Mouse (Mus musculus) adrenal gland (tissue): ENCODE measurements around the gene Hils1.
"Not testable (repeated sequence)": the region's sequence is repeated elsewhere in the genome, so short reads cannot be mapped to it uniquely, and the experiment has no call there.

Experiments
- intact Hi-C: fragments of 180-260 bp; cut with DNase I; formaldehyde crosslinking; loops from one replicate; pipeline ENCODE4 v1.15.1; 2025

Gene Hils1

DNA sequence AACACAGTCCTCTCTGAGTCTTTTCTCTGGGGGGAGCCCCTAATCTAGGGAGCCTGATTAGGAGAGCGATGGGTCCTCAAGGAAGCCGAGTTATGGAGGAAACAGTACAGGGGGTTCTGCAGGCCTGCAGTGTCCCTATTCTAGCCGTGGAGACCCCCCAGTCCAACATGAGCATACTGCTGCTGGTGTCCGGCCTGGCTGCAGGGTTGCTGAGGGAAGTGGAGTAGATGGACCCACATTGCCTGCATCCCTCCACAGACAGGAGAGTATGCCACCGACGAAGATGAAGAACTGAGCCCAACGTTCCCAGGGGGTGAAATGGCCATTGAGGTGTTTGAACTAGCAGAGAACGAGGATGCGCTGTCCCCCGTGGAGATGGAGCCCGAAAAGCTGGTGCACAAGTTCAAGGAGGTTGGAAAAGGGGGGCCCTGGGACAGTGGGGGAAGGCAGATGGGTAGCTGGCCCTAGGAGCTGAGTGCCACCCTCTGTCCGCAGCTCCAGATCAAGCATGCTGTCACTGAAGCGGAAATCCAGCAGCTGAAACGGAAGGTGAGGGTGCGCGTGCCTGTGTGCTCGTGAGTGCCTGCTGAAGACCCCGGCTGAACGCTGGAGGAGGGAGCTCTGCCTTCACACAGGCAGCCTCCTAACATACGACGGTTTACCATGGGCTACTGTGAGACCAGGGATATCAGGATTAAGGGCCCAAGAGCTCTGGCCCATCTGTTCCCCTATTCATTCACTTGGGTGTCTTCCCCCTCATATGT, 34.4 kb downstream of the Hils1 start:
- intact Hi-C loops, result loop anchor here (2.0 kb wide), 1 partner anchor 23 kb away; no protein-coding TSS in a partner anchor

DNA sequence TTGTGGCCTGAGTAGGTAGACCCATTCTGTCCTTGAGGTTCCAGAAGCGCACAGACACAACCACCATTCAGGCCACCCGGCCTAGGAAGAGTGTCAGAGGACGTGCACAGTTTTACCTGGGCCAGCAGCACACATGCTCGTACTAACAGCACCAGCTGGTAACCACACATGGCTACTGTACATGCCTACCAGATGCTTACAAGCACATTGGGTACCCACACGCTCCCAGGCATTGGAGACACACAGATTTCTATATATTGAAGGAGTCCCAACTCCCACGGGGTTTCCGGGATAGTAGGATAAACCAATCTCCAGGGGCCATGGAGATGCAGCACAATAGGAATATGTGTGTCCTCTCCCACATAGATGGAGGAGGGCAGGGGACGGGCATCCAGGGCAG, 35.3 kb downstream of the Hils1 start:
- intact Hi-C loops, result no loop called here

DNA sequence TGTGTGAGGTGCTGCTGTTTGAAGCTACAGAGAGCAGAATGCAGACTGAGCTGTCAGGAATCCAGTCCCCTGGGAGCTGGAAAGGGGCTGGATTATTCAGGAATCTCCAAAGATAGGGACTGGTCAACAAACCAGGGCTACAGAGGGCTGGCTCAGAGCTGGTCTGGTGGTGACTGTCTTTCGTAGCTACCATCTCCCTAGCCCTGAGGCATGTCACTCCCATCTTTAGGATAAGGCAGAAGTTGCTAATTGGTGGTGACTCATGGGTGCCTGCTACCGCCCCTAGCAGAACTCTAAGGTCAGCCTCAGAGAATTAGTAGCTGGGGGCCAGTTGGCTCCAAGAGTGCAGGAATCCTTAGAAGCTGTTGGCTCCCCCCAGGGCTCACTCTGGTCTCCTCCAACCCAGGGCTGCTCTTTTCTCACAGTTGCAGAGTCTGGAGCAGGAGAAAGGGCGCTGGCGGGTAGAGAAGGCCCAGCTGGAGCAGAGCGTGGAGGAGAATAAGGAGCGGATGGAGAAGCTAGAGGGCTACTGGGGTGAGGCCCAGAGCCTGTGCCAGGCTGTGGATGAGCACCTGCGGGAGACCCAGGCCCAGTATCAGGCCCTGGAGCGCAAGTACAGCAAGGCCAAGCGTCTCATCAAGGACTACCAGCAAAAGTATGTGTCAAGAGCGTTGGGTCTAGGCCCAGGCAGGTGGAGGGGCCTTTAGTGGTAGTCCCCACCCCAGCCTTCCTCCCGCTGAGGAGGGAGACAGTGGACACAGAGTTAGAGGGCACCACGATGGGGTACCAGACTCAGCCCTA, 36.9 kb downstream of the Hils1 start:
- intact Hi-C loops, result no loop called here

DNA sequence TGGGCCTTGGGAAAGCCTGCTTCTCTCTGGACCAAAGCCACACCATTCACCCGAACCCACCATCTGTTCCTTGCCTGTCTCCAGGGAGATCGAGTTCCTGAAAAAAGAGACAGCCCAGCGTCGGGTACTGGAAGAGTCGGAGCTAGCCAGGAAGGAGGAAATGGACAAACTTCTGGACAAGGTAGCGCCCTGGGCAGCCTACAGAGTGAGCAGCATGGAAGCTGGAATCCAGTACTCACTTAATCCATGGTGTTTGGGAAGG, 37.5 kb downstream of the Hils1 start:
- intact Hi-C loops, result no loop called here

DNA sequence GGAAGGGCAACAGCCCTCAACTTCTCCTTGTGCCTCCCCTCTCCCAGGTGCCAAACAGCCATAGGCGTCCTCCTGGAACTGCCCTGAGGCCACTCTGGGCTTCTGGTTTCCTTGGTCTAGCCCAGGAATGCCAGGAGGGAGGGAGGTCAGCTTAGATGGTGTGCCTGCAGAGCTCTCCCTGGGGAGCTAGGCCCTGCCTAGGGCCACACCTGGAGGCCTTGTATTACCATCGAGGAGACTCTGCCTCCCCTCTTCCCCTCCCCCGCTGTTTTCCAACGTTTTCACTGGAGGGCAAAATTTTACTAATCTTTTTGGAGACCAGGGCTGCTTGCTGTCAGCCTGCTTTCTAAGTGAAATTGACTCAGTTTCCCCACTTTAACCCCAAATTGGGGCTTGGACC, 38.6 kb downstream of the Hils1 start:
- intact Hi-C loops, result no loop called here

DNA sequence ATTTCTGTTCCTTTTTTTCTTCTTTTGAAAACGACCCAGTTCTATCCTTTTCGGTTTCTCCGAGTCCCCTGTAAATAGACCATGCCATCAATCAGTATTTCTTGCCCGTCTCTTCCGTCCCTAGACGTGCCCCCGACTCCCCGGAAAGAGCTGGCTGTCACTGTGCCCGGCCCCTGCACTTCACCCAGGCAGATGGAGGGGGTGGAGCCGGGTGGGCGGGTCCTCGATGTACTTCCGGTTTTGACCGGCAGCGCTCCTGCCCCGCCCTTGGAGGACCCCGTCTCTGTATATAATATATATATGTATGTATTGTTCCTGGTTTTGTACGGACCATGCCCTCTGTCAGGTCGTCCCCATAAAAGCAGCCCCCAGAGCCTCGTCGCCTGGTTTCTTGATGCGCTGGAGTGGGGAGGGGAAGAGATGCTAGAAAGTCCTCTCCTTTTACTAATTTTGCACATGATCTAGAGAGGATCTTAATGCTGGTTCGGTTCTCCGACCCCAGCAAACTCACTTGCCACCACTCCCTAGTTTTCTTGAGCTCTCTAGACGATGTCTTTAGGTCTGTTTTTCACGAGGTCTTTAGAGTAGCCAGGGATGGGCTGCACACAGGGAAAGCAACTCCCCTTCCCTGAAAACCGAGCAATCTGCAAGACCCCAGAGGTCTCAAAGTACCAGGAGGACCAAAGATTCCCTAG, 39.3 kb downstream of the Hils1 start:
- intact Hi-C loops, result no loop called here

DNA sequence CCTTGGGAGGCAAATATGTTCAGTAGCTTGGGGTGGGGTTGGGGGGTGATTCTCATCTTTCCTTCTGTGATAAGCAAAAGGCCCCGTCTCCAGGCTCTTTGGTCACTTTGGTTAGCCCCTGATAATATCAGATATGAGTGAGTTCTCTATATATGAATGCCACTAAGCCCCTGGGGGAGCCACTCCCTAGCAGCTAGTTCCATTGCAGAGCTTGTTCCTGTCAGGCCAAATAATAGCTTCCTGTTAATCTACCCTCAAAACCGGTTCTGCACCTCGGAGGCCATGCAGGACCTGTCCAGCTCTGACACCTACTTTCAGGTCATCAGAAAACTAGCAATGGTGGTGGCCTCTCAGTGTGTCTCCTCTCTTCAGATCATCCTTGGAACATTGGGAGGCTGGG, 40.0 kb downstream of the Hils1 start:
- intact Hi-C loops, result no loop called here

DNA sequence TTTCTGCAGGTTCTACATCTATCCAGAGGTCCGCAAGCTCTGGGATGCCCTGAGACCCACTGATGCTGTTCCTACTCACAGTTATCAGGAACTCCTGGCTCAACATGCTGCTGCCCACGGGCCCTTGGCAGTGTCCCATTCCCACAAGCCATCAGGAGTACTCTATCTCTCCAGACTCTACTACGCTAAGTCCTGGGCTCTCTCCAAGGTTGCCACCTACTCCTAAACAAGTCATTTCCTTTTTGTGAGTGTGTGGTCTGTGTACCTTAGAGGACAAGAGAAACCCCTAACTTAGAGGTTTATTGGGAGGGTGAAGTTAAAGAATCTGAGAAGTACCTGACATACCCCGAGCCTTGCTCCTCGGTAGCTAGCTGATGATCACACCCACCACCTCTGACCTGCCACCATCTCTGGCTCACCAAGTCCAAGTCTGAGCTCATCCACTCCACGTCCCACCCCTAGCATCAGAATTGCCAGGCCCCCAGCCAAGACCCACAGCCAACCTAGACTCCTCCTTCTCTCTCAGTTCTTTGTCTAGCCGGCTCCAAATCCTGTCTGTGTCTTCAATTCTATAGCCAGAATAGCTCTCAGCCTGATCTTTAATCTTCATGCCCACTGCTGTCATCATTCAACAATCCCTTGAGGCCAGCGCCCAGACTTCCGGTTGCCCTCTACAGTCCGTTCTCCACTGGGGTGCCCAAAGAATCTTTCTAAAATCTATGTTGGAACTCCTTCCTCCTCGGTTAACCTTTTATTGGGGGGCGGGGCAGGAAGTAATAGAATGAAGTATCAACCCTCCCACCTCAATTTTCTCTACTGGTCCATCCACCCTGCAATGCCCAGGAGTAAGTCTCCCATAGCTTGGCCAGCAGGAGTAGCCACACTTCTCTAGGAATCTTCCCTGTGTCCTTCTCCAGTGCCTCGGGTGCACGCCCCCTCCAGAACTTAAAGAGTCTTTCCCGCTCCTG, 41.6 kb downstream of the Hils1 start:
- intact Hi-C loops, result no loop called here

DNA sequence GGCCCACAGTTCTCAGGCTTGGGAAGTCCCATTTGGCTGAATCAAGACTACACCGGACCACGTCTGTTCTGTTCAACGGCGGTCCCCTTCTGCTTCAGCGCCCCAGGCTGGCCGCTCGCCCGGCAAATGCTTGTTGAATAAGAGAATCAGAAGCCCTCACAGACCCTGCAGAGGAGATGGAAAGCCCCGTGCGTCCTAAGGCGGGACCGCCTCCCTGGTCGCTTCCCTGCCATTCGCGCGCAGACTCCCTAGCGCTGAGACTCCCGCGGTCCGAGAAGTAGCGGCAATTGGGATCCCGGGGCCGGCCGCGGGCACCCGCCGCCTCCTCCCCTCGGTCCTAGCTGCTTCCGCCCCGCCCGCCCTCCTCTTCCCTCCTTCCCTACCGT, 42.2 kb downstream of the Hils1 start, which contains the start of gene Samd14:
Samd14 (plus strand) TSS at position 251 of the 386 bp plus-strand sequence.
- intact Hi-C loops, result no loop called here

DNA sequence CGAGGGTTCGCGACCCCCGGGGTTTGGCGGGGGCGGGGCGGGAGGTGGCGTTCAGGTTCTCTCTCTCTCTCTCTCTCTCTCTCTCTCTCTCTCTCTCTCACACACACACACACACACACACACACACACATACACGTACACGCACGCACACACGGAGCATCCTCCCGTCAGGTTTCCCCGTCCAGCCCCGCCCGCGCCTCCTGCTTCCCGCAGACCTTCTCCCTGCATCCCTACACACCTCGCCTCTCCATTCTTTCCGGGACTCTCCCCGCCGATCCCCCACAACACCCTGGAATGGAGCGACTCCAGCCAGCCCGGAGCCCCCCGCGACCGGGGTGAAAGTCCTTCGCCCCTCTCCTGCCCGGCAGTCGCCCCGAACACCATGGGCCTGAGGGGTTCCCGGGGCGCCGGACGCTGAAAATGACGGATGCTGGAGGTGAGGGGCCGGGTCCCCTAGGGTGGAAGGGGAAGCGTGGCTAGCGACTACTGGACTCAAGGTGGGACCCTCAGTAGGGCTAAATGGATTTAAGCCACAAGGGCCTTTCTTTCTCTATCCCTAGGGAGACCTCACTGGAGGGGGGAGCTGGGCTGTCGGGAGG, 42.8 kb downstream of the Hils1 start:
- intact Hi-C loops, result no loop called here

DNA sequence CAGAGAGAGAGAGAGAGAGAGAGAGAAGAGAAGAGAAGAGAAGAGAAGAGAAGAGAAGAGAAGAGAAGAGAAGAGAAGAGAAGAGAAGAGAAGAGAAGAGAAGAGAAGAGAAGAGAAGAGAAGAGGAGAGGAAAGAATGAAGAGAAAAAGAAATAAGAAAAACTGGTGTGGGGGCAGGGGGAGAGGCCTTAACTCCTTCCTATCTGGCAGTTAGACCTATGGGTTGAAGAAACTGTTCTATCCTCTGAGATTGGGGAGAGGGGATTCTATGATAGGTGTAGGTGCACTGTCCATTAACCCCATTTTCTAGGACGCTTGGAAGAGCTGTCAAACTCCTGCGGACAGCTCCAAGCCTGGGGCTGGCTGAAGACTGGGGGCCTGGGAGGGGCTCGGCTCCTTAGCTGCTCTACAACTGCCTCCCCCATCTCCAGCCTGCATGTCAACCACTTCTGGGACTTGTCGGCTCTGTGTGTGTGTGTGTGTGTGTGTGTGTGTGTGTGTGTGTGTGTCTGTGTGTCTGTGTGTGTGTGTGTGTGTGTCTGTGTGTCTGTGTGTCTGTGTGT, 43.5 kb downstream of the Hils1 start:
- intact Hi-C loops, result not testable (repeated sequence)

DNA sequence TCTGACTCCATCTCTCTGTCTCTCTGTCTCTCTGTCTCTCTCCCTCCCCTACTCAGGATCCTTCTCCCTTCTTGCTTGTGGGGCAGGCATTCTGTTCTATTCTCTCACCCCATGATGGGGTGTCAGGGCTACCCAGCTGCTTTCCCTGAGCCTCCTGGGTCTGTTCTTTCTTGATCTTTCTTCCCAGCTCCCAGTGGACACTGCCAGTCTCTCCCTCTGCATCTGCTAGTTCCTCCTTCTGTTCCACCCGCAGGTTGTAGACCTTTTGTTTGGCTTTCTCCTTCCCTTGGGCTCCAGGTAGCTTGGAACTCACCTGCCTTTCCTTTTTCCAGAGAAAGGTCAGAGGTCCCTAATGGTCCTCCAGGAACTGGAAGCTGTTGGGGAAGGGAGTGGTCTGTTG, 44.0 kb downstream of the Hils1 start:
- intact Hi-C loops, result no loop called here

DNA sequence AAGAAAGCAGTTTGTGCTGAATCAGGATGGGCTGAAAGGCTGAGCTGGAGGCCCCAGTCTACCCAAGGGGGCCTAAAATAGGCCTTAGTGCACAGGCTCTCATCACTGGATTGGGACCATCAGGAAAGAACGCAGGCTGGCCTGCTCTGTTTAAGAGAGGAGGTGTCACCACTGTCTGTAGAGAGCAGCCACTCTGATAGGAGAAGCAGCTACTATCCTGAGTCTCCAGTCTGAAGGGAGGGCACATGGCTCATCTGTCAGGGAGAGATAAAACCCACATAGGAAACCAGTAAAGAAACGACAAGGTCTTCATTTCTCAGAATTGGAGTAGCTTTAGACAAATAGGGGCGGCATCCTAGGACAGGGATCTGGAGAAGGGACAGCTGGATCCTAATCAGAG, 44.7 kb downstream of the Hils1 start:
- intact Hi-C loops, result no loop called here

DNA sequence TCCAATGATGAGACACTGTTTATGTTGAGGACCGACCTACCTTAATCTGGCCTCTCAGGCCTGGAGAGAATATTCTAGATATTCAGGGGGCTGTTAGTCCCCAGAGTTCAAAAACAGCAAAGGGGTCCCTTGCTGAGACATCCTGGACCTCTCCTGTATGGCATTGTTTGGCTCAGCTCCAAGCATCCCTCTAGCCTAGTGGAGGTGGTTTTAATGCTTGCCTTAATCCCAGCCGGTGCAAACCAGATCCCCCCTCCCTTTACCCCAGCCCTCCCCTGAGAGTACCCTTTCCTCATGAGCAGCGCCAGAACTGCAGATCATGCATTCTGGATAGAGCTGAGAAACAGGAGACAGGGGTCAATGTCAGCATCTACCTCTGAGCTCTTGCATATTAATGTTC, 45.1 kb downstream of the Hils1 start:
- intact Hi-C loops, result no loop called here

DNA sequence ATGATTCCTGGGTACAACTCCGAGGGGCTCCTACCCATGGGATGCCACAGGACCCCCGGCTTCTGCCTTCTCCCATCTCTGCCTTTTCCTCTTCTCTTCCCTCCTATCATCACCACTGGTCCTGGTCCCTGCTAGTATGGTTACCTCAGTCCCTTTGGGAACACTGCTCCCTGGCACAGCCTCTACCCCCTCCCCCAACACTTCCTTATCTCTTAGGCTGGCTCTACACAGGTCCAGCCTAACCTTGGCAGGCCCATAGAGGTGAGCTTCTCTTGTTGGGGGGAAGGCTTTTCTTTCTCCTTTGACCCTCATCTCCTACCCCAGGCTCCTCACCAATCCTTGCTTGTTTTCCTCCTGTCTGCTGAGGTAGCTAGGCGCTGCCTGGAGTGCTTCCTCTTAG, 48.1 kb downstream of the Hils1 start:
- intact Hi-C loops, result no loop called here
